Mouse (Mus musculus): ENCODE results near the gene Havcr2.

DNA sequence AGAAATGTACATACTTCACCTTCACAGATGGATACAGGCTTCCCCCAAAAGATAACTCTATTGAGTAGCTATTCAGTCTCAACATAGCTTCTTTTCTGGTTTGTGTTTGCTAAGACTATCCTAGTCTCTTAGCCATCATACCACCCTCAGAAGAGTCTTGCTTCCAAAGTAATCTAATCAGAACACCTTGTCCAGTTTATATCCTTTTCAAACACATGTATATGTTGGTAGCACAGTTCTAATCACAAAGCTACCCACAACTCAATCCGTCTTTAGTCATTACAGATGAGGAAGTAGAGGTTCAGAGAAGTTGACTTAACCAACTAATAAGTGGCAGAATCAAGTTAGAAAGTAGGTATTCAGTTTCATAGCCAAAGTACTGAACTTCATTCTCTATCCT is 13.0 kb upstream of the Havcr2 start:
- peak; percentile 98 for TF ChIP-seq TCF12 (IDR thresholded peaks at IDR 0.05; ENCODE audit: low read depth, low read length)
- TF ChIP-seq CTCF (IDR thresholded peaks at IDR 0.05 in 2 of 3, conservative IDR thresholded peaks at IDR 0.05 in 1 of 3; ENCODE audit: control insufficient read depth in 1 of 3, insufficient read depth in 1 of 3, low read depth in 2 of 3, low read length in 3 of 3, poor library complexity in 1 of 3, severe bottlenecking in 1 of 3): no peak
- TF ChIP-seq NELFE (IDR thresholded peaks at IDR 0.05; ENCODE audit: low read depth, low read length): no peak
- no peak for TF ChIP-seq RAD21 (IDR thresholded peaks at IDR 0.05; ENCODE audit: low read depth, low read length)
- TF ChIP-seq TAL1 (IDR thresholded peaks at IDR 0.05; ENCODE audit: low read length): peak; percentile 98
- no peak for TF ChIP-seq POLR2AphosphoS5 (IDR thresholded peaks at IDR 0.05; ENCODE audit: borderline replicate concordance, low read depth, low read length)
- no peak for TF ChIP-seq UBTF (IDR thresholded peaks at IDR 0.05; ENCODE audit: borderline replicate concordance, insufficient read depth, low read depth, low read length)
- TF ChIP-seq POLR2A (IDR thresholded peaks at IDR 0.05; ENCODE audit: control insufficient read depth in 1 of 2, insufficient read depth in 1 of 2, low read depth in 1 of 2, low read length in 2 of 2, poor library complexity in 1 of 2): peak in 1 of 2 experiments; percentile 31; a peak in 1 of 4 replicates
- TF ChIP-seq NRF1 (IDR thresholded peaks at IDR 0.05; ENCODE audit: insufficient read depth, low read depth, low read length, poor library complexity, severe bottlenecking): no peak
- peak; percentile 53; the same call in 1 of the 2 replicates for TF ChIP-seq TBP (IDR thresholded peaks at IDR 0.05; ENCODE audit: low read depth, low read length)
- TF ChIP-seq EP300 (IDR thresholded peaks at IDR 0.05; ENCODE audit: low read depth in 1 of 2, low read length in 2 of 2): peak; percentile 98 to 99
- peak; percentile 68 for TF ChIP-seq MXI1 (IDR thresholded peaks at IDR 0.05; ENCODE audit: low read depth, low read length)
- no peak for TF ChIP-seq MAX (IDR thresholded peaks at IDR 0.05; ENCODE audit: low read length)
- no peak for TF ChIP-seq ELF1 (IDR thresholded peaks at IDR 0.05; ENCODE audit: low read depth, low read length)
